Mouse (Mus musculus): Measurements from ENCODE around the gene Fbxl14. TPM values are rescaled to one million over a fixed set of nuclear protein-coding genes. Genes with fewer than 3 reads are reported as not detected.

Fbxl14 gene
- total RNA-seq, 2 experiments from 2014 or later: 21.8 to 24.0 TPM

DNA sequence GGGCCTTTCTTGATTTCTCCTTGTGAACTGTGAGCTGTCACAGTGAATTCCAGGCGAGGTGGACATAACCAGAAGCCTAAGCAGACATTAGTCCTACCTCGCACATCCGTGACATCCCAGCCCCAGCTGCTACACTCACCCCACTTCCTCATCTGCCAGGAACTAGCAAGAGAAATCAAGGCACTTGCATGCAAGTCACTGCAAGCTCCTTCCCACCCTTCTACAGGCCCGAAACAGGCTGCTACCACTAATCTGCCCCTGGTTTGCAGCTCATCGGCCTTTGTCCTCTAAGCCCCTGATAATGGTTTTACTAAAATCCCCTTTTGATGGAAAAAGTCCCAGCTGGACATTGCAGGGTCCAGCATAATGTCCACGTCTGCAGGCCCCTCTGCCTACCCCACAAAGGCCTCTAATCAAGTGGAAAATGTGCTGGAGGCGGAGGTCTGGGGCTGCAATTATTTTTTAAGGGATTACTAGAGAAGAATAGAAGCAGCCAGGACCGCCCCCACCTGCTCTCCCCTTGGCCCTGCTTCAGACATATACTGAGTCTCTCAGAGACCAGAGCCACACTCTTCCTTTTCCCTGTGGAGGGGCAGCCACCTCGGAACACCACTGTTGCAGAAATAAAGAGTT is 12.6 kb downstream of the Fbxl14 start:
- no peak for DNase-seq (ENCODE audit: low spot score in 2 of 2)

DNA sequence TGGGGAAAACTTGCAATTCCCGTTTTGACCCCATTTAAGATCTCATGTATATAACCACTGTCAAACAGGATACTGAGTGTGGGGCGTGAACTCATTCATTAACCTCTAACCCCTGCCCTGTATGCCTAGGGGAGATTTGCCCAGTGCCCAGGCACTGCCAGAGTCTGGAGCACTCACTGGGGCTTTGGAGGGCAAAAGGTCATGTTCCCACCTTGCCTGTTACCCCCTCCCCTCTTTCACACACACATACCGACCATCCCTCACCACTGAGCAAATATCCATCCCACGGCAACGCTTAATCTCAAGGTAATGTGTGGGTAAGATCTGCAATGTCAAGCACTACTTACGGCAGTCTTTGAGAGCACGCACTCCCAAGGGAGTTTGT is 13.2 kb downstream of the Fbxl14 start:
- DNase-seq (ENCODE audit: low spot score in 2 of 2): no peak

DNA sequence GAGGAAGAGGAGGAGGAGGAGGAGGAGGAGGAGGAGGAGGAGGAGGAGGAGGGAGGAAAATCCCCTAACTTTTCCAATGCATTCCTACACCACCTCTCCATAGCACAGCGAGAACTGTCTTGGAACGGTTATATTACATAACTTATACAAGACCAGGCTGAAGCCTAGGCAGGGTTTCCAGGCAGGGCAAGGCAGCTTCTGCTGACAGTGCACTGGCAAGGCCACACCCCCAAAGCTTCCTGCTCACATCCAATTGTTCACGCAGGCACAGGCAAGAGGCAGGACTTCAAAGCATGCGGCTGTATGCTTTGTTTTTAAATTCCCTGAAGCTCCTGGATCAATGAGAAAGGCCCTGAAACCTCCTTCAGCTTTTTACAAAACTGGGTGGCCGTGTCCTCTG is 19.8 kb downstream of the Fbxl14 start:
- DNase-seq (ENCODE audit: low spot score in 2 of 2): no peak

DNA sequence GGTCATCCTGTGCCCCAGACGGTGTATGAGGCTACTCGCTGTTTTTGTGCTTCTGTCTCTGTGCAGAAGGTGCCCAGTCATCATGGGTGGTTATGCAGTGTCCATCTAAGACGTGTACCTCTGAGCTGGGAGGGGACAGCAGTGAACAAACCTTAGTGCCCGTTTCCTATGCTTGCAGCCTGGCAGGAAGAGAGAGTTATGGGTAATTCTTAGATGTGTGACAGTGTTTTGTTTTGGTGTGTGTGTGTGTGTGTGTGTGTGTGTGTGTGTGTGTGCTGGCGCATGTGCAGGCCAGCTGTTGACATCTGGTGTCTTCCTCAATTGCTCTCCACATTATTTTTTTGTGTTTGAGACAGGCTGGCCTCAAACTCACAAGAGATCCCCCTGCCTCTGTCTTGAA is 20.6 kb downstream of the Fbxl14 start:
- DNase-seq (ENCODE audit: low spot score in 2 of 2): no peak

DNA sequence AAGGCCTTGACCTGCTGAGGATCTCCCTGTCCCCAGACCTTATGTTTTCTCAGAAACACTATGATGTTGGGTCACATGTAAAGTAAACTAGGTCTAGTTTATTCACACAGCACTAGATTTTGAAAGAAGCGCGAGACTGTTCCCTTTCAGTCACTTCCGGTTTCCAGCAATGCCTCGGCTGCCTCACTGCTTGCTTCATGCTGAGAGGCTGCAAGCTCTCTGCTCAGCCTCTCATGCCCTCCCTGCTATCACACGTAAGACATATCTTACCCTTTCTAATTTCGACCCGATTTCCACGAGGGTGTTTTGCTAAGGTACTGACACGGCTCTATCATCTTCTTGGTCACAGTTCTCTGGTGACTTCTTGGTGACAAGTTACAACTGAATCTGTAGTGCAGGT is 22.6 kb downstream of the Fbxl14 start:
- DNase-seq (ENCODE audit: low spot score in 2 of 2): no peak

DNA sequence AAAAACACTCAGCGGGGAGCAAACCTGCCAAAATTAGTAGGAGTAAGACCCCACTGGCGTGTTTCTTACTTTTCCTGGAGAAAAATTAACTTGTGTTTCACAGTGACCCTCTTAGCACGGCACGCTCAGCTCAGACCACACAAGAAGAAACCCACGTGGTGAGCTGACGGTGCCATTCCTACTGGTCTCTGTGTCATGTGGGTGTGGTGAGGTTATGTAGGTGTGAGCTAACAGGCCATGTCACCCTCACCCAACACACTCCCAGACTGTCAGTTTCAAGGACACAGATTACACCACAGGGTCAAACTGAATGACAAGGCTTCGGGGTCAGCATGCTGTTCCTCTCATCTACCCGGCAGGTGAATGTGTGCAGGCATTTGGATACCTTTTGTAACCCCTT is 25.3 kb downstream of the Fbxl14 start:
- DNase-seq (ENCODE audit: low spot score in 2 of 2): no peak

DNA sequence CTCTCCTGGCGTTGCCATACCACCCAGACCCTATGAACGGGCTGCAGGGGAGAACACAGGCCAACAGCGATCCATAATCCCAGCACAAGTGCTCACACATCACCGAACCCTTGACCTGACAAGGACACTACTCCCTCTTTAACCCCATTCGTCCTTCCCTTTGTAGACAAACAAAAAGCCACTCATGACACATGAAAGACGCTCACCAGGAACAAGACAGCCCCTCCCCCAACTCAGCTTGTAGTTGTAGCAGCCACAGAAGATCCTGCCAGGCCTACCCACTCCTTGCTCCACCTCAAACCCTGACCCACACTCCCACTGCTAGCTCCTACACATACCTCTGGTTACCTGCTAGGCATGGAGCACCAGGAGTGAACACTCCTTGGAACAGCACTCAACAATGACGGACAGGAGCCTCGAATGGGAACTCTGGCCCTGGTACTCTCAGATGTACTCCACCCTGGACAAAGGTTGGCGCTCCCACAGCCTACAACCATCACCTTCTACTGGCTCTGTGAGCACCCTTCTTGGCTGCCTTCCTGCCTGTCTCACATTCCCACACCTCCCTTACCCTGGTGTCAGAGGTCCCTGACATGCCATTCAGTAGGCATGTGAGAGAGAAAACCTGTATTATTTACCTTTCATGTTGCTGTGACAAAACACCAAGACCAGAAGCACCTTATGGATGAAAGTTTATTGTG is 26.2 kb downstream of the Fbxl14 start:
- no peak for DNase-seq (ENCODE audit: low spot score in 2 of 2)

DNA sequence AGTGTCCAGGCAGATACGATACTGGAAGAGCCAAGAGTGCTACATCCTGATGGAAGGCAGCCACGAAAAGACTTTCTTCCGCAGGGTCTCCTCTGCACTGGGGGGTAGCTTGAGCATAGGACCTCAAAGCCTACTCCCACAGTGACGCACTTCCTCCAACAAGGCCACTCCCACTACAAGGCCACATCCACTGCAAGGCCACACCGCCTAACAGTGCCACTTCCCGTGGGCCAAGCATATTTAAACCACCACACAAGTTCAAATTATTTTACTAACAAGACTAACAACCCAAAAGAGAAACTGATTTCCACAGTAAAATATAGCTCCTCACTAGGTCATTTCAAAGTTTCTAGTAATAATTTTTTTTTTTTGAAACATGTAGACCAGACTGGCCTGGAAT is 28.8 kb downstream of the Fbxl14 start:
- no peak for DNase-seq (ENCODE audit: low spot score in 2 of 2)

DNA sequence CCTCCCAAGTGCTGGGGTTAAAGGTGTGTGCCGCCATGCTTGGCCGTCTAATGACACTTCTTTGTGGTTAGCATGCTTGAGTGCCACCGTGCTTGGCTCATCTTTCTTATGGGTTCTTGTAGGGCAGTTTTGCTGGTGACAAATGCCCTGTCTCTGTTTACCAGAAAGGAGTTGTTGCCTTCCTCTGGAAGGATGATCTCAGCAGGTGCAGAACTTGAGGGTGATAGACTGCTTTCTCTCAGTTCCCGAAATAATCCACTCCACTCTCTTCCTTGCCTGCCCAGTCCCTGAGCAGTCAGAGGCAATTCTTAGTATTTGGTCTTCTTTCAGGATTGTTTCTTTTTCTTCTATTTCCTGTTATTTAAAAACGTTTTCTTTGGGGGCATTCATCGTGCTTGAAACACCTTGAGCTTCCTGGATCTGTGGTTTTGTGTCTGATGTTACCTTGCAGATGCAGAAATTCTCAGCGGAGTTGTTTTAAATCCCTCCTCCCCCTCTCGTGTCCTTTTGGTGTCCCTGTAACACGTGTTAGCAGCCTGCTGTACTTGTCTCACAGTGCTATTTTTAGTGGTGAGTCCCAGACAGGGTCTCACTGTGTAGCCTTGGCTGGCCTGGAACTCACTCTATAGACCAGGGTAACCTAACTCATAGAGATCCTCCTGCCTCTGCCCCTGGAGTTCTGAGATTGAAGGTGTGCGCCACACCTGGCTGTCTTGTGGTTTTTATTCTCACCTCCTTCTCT is 29.3 kb downstream of the Fbxl14 start:
- DNase-seq (ENCODE audit: low spot score in 2 of 2): no peak

DNA sequence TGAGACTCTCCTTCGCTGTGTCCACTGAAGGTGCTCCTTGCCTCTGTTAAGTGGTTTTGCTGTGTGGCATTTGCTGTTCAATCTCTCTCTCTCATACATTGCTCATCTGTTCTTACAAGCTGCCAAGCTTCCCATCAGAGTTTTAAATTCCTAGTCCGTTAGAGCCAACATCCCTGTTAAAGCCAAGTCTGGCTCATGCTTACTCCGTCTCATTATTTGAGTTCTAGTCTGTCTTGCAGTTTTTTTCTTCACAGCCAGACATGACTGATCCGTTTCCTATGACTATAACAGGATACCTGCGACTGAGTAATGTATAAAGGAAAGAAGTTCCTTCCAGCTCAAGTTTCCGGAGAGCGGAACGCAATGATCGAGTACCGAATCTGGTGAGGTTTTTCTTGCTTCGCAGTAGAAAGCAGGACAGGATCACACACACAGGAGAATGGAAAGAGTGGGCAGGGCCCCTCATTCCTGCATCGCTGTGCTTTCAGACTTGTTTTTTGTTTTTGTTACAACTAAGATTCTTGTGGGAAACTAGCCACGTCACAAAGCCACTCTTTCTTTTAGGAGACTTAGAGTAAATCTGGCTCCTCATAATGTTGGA is 30.1 kb downstream of the Fbxl14 start:
- no peak for DNase-seq (ENCODE audit: low spot score in 2 of 2)

DNA sequence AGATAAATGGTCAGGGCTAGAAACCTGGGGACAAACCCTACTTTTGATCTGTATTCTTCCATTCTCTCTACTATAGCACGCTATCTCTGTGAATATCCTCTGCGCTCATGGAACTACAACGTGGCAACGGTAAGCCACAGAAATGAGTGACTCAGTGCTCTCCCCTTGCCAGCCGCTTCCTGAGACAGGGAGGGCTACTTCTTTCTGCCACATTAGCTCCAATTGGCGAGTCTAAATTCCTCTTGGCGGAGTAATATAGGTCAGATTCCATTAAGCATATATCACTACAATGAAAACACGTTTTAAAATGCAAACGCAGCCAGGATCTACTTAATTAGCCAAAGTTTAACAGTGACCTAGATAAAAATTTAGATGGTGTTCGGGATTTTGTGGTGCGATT is 33.2 kb downstream of the Fbxl14 start:
- DNase-seq (ENCODE audit: low spot score in 2 of 2): no peak

DNA sequence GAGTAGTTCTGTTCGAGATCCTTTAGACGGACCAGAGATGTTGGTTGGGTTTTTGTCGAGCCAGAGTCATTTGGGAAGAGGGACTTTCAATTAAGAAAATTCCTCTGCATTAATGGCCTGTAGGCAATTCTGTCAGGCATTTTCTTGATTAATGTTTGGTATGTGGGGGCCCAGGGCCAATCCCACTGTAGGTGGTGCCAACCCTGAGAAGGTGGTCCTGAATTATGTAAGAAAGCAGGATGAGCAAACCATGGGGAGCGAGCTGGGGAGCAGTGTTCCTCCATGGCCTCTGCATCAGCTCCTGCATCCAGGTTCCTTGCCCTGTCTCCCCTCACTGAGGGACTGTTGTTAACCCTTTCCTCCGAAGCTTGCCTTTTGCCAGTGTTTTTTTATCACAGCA is 34.0 kb downstream of the Fbxl14 start:
- no peak for DNase-seq (ENCODE audit: low spot score in 2 of 2)

DNA sequence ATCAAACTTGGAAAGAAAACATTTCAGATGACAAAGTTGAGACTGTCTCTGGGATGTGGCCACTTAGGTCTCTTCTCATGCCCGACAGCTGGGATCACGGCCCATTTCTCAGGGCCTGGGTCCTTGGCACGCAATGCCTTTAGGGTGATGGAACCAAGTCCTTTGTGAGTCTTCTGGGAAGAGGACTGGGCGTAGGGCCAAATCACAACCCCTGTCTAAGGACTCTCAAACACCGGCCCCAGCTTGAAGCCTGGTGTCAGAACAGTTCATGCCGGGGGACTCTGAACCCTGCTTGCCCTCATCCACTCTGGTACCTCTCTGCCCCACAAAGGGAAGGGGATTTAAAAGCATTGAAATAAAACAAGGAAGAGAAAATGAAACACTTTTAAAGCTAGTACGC is 34.6 kb downstream of the Fbxl14 start:
- peak; percentile 22 to 33 for DNase-seq (ENCODE audit: low spot score in 2 of 2)

DNA sequence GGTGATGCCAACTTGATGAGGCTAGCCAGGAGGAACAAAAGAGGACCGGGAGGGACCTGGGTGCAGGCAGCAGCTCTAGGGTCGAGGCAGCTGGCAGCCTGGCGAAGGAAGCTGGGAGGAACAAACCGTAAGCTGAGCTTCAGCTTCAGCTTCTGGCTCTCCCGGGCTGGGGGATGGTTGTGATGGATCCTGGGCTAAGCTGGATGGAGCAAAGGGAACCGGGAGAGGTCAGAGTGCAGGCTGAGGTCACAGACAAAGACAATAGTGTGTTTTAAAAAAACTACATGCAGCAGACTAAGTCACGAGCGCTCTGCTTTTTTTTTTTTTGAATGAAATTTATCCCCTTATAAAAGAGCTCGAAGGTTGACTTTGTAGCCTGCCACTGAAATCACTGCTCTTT is 41.3 kb downstream of the Fbxl14 start:
- no peak for DNase-seq (ENCODE audit: low spot score in 2 of 2)

DNA sequence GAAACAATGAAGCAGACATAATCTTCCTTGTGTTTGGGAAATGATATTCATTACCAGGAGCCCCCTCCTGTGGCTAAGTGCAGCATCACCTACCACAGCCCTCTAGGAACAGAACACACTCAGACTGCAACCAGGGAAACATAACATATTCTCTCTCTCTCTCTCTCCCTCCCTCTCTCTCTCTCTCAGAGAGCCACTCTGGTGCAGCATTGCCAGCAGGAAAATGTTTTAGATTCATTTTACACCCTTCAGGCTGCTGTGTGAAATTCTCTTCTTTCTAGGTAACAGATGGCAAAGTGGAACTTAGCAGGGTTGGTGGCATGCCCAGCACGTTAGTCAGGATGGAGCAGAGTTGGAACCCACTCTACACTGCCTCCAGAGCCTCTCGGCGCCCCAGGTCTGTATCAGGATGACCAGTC is 42.0 kb downstream of the Fbxl14 start:
- DNase-seq (ENCODE audit: low spot score in 2 of 2): no peak

DNA sequence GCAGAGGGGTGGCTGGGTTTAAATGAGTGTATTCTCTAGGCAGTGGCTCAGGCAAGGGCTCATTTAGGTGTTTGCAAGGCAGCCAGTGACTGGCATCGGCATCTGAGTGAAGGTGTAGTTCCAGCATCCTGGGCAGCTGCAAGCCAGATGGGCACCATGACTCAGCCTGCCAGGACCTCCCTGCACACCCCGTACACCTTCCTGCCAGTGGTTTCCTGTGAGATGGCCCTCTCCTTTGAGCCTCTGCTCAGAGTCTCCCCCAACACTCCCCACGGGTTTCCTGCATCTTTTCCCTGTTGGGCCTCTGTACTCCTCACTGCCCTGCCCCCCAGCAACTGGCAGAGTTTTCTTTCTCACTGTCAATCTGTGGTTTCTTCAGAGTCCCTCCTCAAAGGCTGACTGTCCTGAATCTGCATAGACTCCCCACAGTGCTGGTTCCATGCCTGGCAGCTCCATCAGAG is 42.5 kb downstream of the Fbxl14 start:
- DNase-seq (ENCODE audit: low spot score in 2 of 2): peak in 1 of 2 experiments; percentile 31

DNA sequence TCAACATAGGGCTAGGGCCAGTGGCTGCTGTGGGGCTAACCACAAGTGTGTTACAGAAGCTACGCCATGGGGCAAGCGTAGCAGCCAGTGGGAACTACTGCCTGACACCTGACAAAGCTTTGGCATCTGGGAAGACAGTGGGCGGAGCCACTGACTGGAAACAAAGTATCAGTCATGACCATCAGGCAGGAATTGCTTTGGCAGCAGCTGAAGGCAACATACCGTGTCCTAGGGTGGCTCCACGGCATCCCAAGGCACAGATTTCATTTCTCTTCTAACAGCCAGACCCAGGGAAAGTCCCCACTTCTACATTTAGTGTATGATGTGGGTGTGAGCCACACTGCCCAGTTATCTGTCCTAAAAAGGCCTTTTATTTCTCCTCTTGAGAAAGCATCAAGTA is 47.0 kb downstream of the Fbxl14 start:
- DNase-seq (ENCODE audit: low spot score in 2 of 2): no peak

DNA sequence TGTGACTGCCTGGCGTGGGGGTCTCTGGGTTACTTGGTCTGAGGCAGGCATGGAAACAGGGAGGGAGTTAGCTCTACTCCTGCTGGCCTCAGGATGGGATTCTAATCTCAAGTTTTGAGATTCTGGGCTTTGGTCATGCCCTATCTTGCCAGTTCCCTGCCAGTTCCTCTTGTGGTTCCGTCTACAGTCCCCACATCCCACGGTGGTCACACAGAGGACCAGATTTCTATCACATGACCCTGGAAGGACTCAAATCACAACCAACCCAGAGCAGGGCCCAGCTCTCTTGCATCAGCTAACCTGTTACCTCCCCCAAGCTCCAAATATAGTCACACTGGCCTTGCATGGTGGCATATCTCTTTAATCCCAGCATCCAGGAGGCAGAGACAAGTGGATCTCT is 50.2 kb downstream of the Fbxl14 start:
- no peak for DNase-seq (ENCODE audit: low spot score in 2 of 2)
